Mouse (Mus musculus): ENCODE measurements around the gene Psen2. TPM values are rescaled to one million over a fixed set of nuclear protein-coding genes. Genes with fewer than 3 reads are reported as not detected.

Gene Psen2
- polyA plus RNA-seq, 1 experiment from 2014 or later: 18.8 TPM

GRCm38 (mm10) chr1:180268249-180269031 lies 5.2 kb upstream of the Psen2 start:
- Histone ChIP-seq H3K9me3 (ENCODE audit: control insufficient read depth, low read length) (no peaks in the 10 kb centered on the region), H3K4me1 (ENCODE audit: control insufficient read depth, insufficient read depth, low read length) (no peaks in the 10 kb centered on the region), H3K4me3 (ENCODE audit: low read depth, low read length) (no peak overlapping the region), H3K4me2 (ENCODE audit: low read depth, low read length) (no peak overlapping the region), H3K9ac (ENCODE audit: low read depth, low read length) (no peak overlapping the region), H3K27me3 (replicated peaks; ENCODE audit: control insufficient read depth, insufficient read depth, low read length) (no peaks in the 10 kb centered on the region), H3K36me3 (ENCODE audit: control insufficient read depth, insufficient read depth, low read length) (no peaks in the 10 kb centered on the region), H3K27ac (replicated peaks; ENCODE audit: low read depth, low read length) (no peak overlapping the region)
- 17% methylated on average over 12 of the region's 12 CpGs for WGBS
- ATAC-seq (ENCODE audit: low read depth) (peak; percentile 88), DNase-seq (ENCODE audit: low spot score) (peak; percentile 93)

DNA sequence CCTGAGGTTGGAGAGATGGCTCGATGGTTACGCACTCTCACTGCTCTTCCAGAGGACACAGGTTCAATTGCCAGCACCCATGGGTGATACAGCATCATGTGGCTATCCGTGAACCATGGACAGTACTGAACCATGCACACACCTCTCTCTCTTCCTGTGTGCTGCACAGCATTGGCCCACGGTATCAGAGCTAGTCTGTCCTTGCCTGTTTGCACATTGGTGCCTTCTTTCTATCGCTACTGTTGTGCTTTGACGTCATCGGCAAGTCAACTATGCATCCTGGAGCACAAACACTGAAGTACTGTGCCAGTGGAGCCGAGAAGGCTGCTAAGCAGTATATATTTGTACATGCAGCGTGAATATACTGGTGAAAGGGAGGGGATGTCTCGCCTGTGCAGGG lies 3.9 kb upstream of the Psen2 start:
- no peak overlapping the region for H3K4me3 ChIP-seq (ENCODE audit: low read depth, low read length)
- no peak for ATAC-seq (ENCODE audit: low read depth)
- 69% methylated on average over 10 of the region's 10 CpGs for WGBS
- H3K36me3 ChIP-seq (ENCODE audit: control insufficient read depth, insufficient read depth, low read length): no peaks in the 10 kb centered on the region
- DNase-seq (ENCODE audit: low spot score): no peak
- no peaks in the 10 kb centered on the region for H3K9me3 ChIP-seq (ENCODE audit: control insufficient read depth, low read length)
- H3K9ac ChIP-seq (ENCODE audit: low read depth, low read length): no peak overlapping the region
- H3K27me3 ChIP-seq (replicated peaks; ENCODE audit: control insufficient read depth, insufficient read depth, low read length): no peaks in the 10 kb centered on the region
- H3K27ac ChIP-seq (replicated peaks; ENCODE audit: low read depth, low read length): no peak overlapping the region
- no peak overlapping the region for H3K4me2 ChIP-seq (ENCODE audit: low read depth, low read length)
- no peaks in the 10 kb centered on the region for H3K4me1 ChIP-seq (ENCODE audit: control insufficient read depth, insufficient read depth, low read length)

DNA sequence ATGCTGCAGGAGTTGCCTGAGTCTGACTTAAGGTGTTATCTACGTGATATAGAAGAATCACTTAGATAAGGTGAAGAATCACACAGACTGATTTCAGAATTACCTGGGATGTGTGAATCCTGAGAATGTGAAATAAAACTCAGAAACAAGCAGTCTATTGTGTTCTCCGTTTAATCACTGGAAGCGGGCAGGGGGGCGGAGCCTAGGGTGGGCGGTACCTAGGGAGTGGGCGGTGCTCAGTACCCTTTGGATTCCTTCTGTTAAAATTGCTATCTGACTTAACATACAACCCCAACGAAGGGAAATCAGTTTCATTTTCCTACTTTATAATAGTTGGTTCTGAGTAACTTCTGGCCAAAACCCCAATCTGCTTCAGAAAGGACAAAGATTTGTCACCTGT lies 2.2 kb upstream of the Psen2 start:
- WGBS: 15% methylated on average over 7 of the region's 7 CpGs
- DNase-seq (ENCODE audit: low spot score): no peak
- Histone ChIP-seq H3K4me1 (ENCODE audit: control insufficient read depth, insufficient read depth, low read length) (no peaks in the 10 kb centered on the region), H3K9ac (ENCODE audit: low read depth, low read length) (no peak overlapping the region), H3K27me3 (replicated peaks; ENCODE audit: control insufficient read depth, insufficient read depth, low read length) (no peaks in the 10 kb centered on the region), H3K27ac (replicated peaks; ENCODE audit: low read depth, low read length) (no peak overlapping the region), H3K36me3 (ENCODE audit: control insufficient read depth, insufficient read depth, low read length) (no peaks in the 10 kb centered on the region), H3K4me3 (ENCODE audit: low read depth, low read length) (peak overlapping the region; percentile 7; the same call in 1 of the 2 replicates), H3K4me2 (ENCODE audit: low read depth, low read length) (peak overlapping the region; percentile 42), H3K9me3 (ENCODE audit: control insufficient read depth, low read length) (no peaks in the 10 kb centered on the region)
- no peak for ATAC-seq (ENCODE audit: low read depth)

GRCm38 (mm10) chr1:180264851-180265250 lies 1.6 kb upstream of the Psen2 start:
- Histone ChIP-seq H3K9ac (ENCODE audit: low read depth, low read length) (no peak overlapping the region; the same call in 1 of the 2 replicates), H3K4me1 (ENCODE audit: control insufficient read depth, insufficient read depth, low read length) (no peaks in the 10 kb centered on the region), H3K9me3 (ENCODE audit: control insufficient read depth, low read length) (no peaks in the 10 kb centered on the region), H3K4me3 (ENCODE audit: low read depth, low read length) (peak overlapping the region; percentile 7), H3K27ac (replicated peaks; ENCODE audit: low read depth, low read length) (no peak overlapping the region), H3K36me3 (ENCODE audit: control insufficient read depth, insufficient read depth, low read length) (no peaks in the 10 kb centered on the region), H3K4me2 (ENCODE audit: low read depth, low read length) (peak overlapping the region; percentile 42), H3K27me3 (replicated peaks; ENCODE audit: control insufficient read depth, insufficient read depth, low read length) (no peaks in the 10 kb centered on the region)
- DNase-seq (ENCODE audit: low spot score) (no peak), ATAC-seq (ENCODE audit: low read depth) (no peak)
- 43% methylated on average over 10 of the region's 10 CpGs for WGBS

DNA sequence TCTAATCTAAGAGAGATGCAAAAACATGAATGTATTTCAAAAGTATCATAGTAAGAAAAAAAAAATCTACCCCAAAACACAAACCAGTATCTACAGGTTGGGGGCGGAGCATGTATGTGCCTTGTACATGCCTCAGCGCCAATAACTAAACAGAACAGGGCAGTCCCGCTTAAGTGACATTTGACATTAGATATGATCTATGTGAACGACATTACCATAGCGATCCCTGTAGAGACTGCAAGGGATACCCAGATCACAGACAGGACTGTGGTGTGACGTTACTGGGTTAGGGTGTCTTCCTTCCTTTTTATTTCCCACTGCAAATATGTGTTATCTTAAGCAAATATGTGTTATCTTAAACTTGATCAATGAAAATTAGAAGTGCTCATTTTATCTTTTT lies 1.2 kb upstream of the Psen2 start:
- Histone ChIP-seq H3K27ac (replicated peaks; ENCODE audit: low read depth, low read length) (no peak overlapping the region), H3K27me3 (replicated peaks; ENCODE audit: control insufficient read depth, insufficient read depth, low read length) (no peaks in the 10 kb centered on the region), H3K36me3 (ENCODE audit: control insufficient read depth, insufficient read depth, low read length) (no peaks in the 10 kb centered on the region), H3K9me3 (ENCODE audit: control insufficient read depth, low read length) (no peaks in the 10 kb centered on the region), H3K4me3 (ENCODE audit: low read depth, low read length) (no peak overlapping the region), H3K4me2 (ENCODE audit: low read depth, low read length) (no peak overlapping the region), H3K4me1 (ENCODE audit: control insufficient read depth, insufficient read depth, low read length) (no peaks in the 10 kb centered on the region), H3K9ac (ENCODE audit: low read depth, low read length) (no peak overlapping the region)
- ATAC-seq (ENCODE audit: low read depth): no peak
- no peak for DNase-seq (ENCODE audit: low spot score)
- WGBS: 66% methylated on average over 6 of the region's 6 CpGs

- DNase-seq (ENCODE audit: low spot score): no peak
- Histone ChIP-seq H3K9me3 (ENCODE audit: control insufficient read depth, low read length) (no peaks in the 10 kb centered on the region), H3K27ac (replicated peaks; ENCODE audit: low read depth, low read length) (no peak overlapping the region), H3K36me3 (ENCODE audit: control insufficient read depth, insufficient read depth, low read length) (no peaks in the 10 kb centered on the region), H3K9ac (ENCODE audit: low read depth, low read length) (no peak overlapping the region), H3K27me3 (replicated peaks; ENCODE audit: control insufficient read depth, insufficient read depth, low read length) (no peaks in the 10 kb centered on the region), H3K4me3 (ENCODE audit: low read depth, low read length) (no peak overlapping the region), H3K4me1 (ENCODE audit: control insufficient read depth, insufficient read depth, low read length) (no peaks in the 10 kb centered on the region), H3K4me2 (ENCODE audit: low read depth, low read length) (no peak overlapping the region)
- ATAC-seq (ENCODE audit: low read depth): no peak
- 71% methylated on average over 8 of the region's 8 CpGs for WGBS
Measured at GRCm38 (mm10) chr1:180261857-180262570, 1.2 kb downstream of the Psen2 start.

- Histone ChIP-seq H3K36me3 (ENCODE audit: control insufficient read depth, insufficient read depth, low read length) (no peaks in the 10 kb centered on the region), H3K4me3 (ENCODE audit: low read depth, low read length) (no peak overlapping the region), H3K9me3 (ENCODE audit: control insufficient read depth, low read length) (no peaks in the 10 kb centered on the region), H3K4me1 (ENCODE audit: control insufficient read depth, insufficient read depth, low read length) (peaks cover 4% of the 10 kb centered on the region; the same call in 1 of the 2 replicates), H3K27ac (replicated peaks; ENCODE audit: low read depth, low read length) (no peak overlapping the region), H3K9ac (ENCODE audit: low read depth, low read length) (no peak overlapping the region), H3K4me2 (ENCODE audit: low read depth, low read length) (no peak overlapping the region), H3K27me3 (replicated peaks; ENCODE audit: control insufficient read depth, insufficient read depth, low read length) (no peaks in the 10 kb centered on the region)
- DNase-seq (ENCODE audit: low spot score) (no peak), ATAC-seq (ENCODE audit: low read depth) (no peak)
- 79% methylated on average over 3 of the region's 3 CpGs for WGBS
Measured at GRCm38 (mm10) chr1:180261415-180261814, 1.8 kb downstream of the Psen2 start.

DNA sequence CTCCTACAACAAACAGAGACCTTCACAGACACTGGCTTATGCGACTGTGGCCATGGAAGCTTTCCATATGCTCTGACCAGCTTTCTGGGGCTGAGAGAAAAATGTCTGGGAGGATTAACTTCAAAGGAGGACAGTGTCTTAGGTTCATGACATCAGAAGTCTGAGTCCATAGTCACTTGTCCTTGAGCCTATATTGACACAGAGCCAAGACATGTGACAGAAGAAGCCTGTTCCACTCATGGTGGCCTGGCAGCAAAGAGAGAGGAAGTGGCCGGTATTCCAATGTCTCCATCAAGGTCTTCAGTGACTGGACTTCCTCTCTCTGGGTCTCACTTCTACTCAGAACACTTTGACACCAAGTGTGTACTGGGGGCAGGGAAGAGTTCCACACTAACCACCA lies 2.4 kb downstream of the Psen2 start:
- Histone ChIP-seq H3K27ac (replicated peaks; ENCODE audit: low read depth, low read length) (no peak overlapping the region), H3K9ac (ENCODE audit: low read depth, low read length) (no peak overlapping the region), H3K9me3 (ENCODE audit: control insufficient read depth, low read length) (no peaks in the 10 kb centered on the region), H3K4me1 (ENCODE audit: control insufficient read depth, insufficient read depth, low read length) (peaks cover 4% of the 10 kb centered on the region; the same call in 1 of the 2 replicates), H3K4me2 (ENCODE audit: low read depth, low read length) (no peak overlapping the region), H3K4me3 (ENCODE audit: low read depth, low read length) (no peak overlapping the region), H3K27me3 (replicated peaks; ENCODE audit: control insufficient read depth, insufficient read depth, low read length) (no peaks in the 10 kb centered on the region), H3K36me3 (ENCODE audit: control insufficient read depth, insufficient read depth, low read length) (no peaks in the 10 kb centered on the region)
- WGBS: 84% methylated on average over 2 of the region's 2 CpGs
- no peak for DNase-seq (ENCODE audit: low spot score)
- no peak for ATAC-seq (ENCODE audit: low read depth)
